Mouse (Mus musculus) stomach, embryonic 15.5 days (tissue): ENCODE results near the gene Reln. TPM values are rescaled to one million over a fixed set of nuclear protein-coding genes. Genes with fewer than 3 reads are reported as not detected.

Experiments
- polyA plus RNA-seq: library from polyadenylated mRNA; unstranded; fragments of >200 nt; fragmentation: Nextera tagmentation; extraction: Ambion mirVana; gene quantifications from 2 replicates; pipeline ENCODE4 v1.2.1, GENCODE M21; 2015

Gene Reln
- polyA plus RNA-seq, 1 experiment from 2014 or later: 5.3 TPM

Other genes with a start within 250 kb of the Reln start
- 38.6 and 41.2 TPM in 2 replicates for gene Orc5, start 205.7 kb upstream of the Reln start, polyA plus RNA-seq